Mouse (Mus musculus): ENCODE data around the gene Fbxw11. TPM values are rescaled to one million over a fixed set of nuclear protein-coding genes. Genes with fewer than 3 reads are reported as not detected.

Gene Fbxw11
- total RNA-seq, 2 experiments from 2014 or later, result 51.0 to 55.4 TPM

- intact Hi-C loops (cut with DNase I), result no loop called here
- DNase-seq, result no peak
Observed at GRCm38 (mm10) chr11:32794759-32795445, 152.4 kb downstream of the Fbxw11 start.

Other genes with a start within 250 kb of the Fbxw11 start
- gene Ubtd2, start 187.4 kb upstream of the Fbxw11 start, total RNA-seq (2021), result 10 to 100 TPM; 10.9 to 11.8 TPM
- under 1 TPM; 0.57 to 0.68 TPM for gene Efcab9, start 110.6 kb upstream of the Fbxw11 start, total RNA-seq (2021)
- 10 to 100 TPM; 14.3 to 14.5 TPM for gene Stk10, start 109.4 kb upstream of the Fbxw11 start, total RNA-seq (2021)
- gene Smim23, start 181.9 kb downstream of the Fbxw11 start, total RNA-seq (2021), result not detected

Data from heart, postnatal 14 days (tissue).